Mouse (Mus musculus) ES-CJ7 (cell line): Measurements from ENCODE around the gene Zfp12.
A peak's percentile ranks its signal among the peaks of the same experiment; 100 is the strongest.
"Not testable (repeated sequence)": the region's sequence is repeated elsewhere in the genome, so short reads cannot be mapped to it uniquely, and the experiment has no call there.

Source experiments
- DNase-seq: peaks from one replicate; pipeline ENCODE4 v3.0.0; 2011; ENCODE audit warnings: low read depth, low spot score

Zfp12 gene

GRCm38 (mm10) chr5:143235028-143235693, at the start of gene Zfp12:
Zfp12 (plus strand) TSS chr5:143235163.
- DNase-seq: peak; percentile 98

- not testable (repeated sequence) for DNase-seq
These were observed 46.9 kb upstream of the Zfp12 start for GRCm38 (mm10) chr5:143188014-143188413.

GRCm38 (mm10) chr5:143192806-143193205, 42.2 kb upstream of the Zfp12 start:
- DNase-seq: no peak

GRCm38 (mm10) chr5:143194747-143195146, 40.2 kb upstream of the Zfp12 start:
- DNase-seq: not testable (repeated sequence)

GRCm38 (mm10) chr5:143195166-143195565, 39.8 kb upstream of the Zfp12 start:
- DNase-seq: no peak

GRCm38 (mm10) chr5:143196506-143196905, 38.5 kb upstream of the Zfp12 start:
- DNase-seq: no peak

GRCm38 (mm10) chr5:143205015-143205414, 29.9 kb upstream of the Zfp12 start:
- DNase-seq: peak; percentile 27

GRCm38 (mm10) chr5:143213832-143214231, 21.1 kb upstream of the Zfp12 start:
- no peak for DNase-seq

- no peak for DNase-seq
These were observed 14.0 kb upstream of the Zfp12 start for GRCm38 (mm10) chr5:143220996-143221395.

- no peak for DNase-seq
These were observed 12.7 kb upstream of the Zfp12 start for GRCm38 (mm10) chr5:143222287-143222686.

- no peak for DNase-seq
These were observed 8.2 kb upstream of the Zfp12 start, which contains the start of gene Spdye4a for GRCm38 (mm10) chr5:143226790-143227189. Spdye4a (minus strand) TSS chr5:143226890.

GRCm38 (mm10) chr5:143236036-143236435, 1.1 kb downstream of the Zfp12 start:
- no peak for DNase-seq

GRCm38 (mm10) chr5:143244926-143245325, 10.0 kb downstream of the Zfp12 start:
- DNase-seq: peak; percentile 55

GRCm38 (mm10) chr5:143252039-143252438, 17.1 kb downstream of the Zfp12 start:
- DNase-seq: no peak

- no peak for DNase-seq
These were observed 17.8 kb downstream of the Zfp12 start for GRCm38 (mm10) chr5:143252791-143253185.

- DNase-seq: peak; percentile 49
These were observed 18.4 kb downstream of the Zfp12 start for GRCm38 (mm10) chr5:143253186-143253880.

GRCm38 (mm10) chr5:143253881-143254486, 19.0 kb downstream of the Zfp12 start:
- DNase-seq: no peak

- peak; percentile 35 for DNase-seq
These were observed 19.6 kb downstream of the Zfp12 start for GRCm38 (mm10) chr5:143254487-143255130.

GRCm38 (mm10) chr5:143255131-143255519, 20.2 kb downstream of the Zfp12 start:
- DNase-seq: no peak

- no peak for DNase-seq
These were observed 20.8 kb downstream of the Zfp12 start for GRCm38 (mm10) chr5:143255802-143256201.

- no peak for DNase-seq
These were observed 26.7 kb downstream of the Zfp12 start for GRCm38 (mm10) chr5:143261636-143262035.

- no peak for DNase-seq
These were observed 29.7 kb downstream of the Zfp12 start for GRCm38 (mm10) chr5:143264689-143265088.
